Mouse (Mus musculus) bone marrow macrophage, adult 2 months (primary cell): ENCODE measurements around the gene Dmd.

Experiments used
- CTCF ChIP-seq: IDR thresholded peaks from 2 replicates; pipeline ENCODE4 v1.5.1; 2012; ENCODE audit warnings: low read depth, mild to moderate bottlenecking, low read length, moderate library complexity
- POLR2A ChIP-seq: IDR thresholded peaks from 2 replicates; pipeline ENCODE4 v1.6.1; 2012; ENCODE audit warnings: mild to moderate bottlenecking, low read depth, low read length, borderline replicate concordance

DNA sequence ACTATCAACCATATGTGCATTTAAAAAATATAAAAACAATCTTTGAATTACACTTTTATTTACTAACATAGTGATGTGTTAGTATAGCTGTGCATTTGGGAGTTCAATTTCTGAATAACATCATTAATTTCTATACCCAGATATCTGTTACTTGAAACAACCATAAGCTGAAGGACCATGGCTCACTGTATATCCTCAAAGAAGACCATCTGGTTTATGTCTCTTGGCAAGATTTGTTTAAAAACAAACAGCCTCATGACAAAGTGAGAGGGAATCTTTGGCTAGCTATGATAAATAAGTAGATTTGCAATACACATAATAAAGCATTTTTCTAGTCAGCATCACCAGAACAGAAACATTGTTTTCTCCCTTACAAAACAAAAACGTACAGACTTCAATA lies 1027.2 kb downstream of the Dmd start:
- TF ChIP-seq CTCF (no peak), POLR2A (no peak)
